Mouse (Mus musculus) G1E (cell line): ENCODE measurements around the gene Pld6. TPM values are rescaled to one million over a fixed set of nuclear protein-coding genes. Genes with fewer than 3 reads are reported as not detected.
A peak's percentile ranks its signal among the peaks of the same experiment; 100 is the strongest.
"Not testable (repeated sequence)": the region's sequence is repeated elsewhere in the genome, so short reads cannot be mapped to it uniquely, and the experiment has no call there.

Source experiments
- ATAC-seq: 2 replicates; pipeline ENCODE4 v1.8.0; 2016; ENCODE audit warnings: mild to moderate bottlenecking; ENCODE audit not compliant: insufficient number of reproducible peaks, poor library complexity, low FRiP score, severe bottlenecking; ENCODE audit errors: extremely low read depth
- DNase-seq: peaks from one replicate; pipeline ENCODE4 v3.0.0; 2012; ENCODE audit warnings: low spot score
- H3K27me3 ChIP-seq: 2 replicates; pipeline ENCODE4 v1.6.1; 2012; ENCODE audit warnings: mild to moderate bottlenecking, low read length, inconsistent platforms; ENCODE audit not compliant: insufficient read depth
- H3K36me3 ChIP-seq: replicated peaks from 2 replicates; pipeline ENCODE3; 2012; ENCODE audit warnings: mild to moderate bottlenecking, inconsistent platforms
- H3K4me1 ChIP-seq: 2 replicates; pipeline ENCODE4 v1.6.1; 2012; ENCODE audit warnings: low read depth, low read length, inconsistent platforms, mixed read lengths; ENCODE audit not compliant: insufficient read depth
- H3K4me3 ChIP-seq: 2 replicates; pipeline ENCODE4 v1.5.1; 2012; ENCODE audit warnings: low read depth, mild to moderate bottlenecking, inconsistent platforms, low read length, moderate library complexity, mixed read lengths
- H3K9me3 ChIP-seq: replicated peaks from 2 replicates; pipeline ENCODE4 v1.6.1; 2012; ENCODE audit warnings: inconsistent platforms
- CTCF ChIP-seq: IDR thresholded peaks from 2 replicates; pipeline ENCODE4 v1.5.1; 2012; ENCODE audit warnings: low read depth, low read length, inconsistent platforms, mixed read lengths
- GATA1 ChIP-seq: IDR thresholded peaks from 2 replicates; pipeline ENCODE4 v1.6.1; 2012; ENCODE audit warnings: borderline replicate concordance, low read length, inconsistent platforms, mixed read lengths
- GATA2 ChIP-seq: IDR thresholded peaks from 2 replicates; pipeline ENCODE4 v1.6.1; 2012; ENCODE audit warnings: low read depth, low read length, inconsistent platforms, borderline replicate concordance
- POLR2AphosphoS5 ChIP-seq: IDR thresholded peaks from 2 replicates; pipeline ENCODE4 v1.6.1; 2012; ENCODE audit warnings: low read depth, low read length, inconsistent platforms; ENCODE audit not compliant: insufficient replicate concordance
- TAL1 ChIP-seq: conservative IDR thresholded peaks from 2 replicates; pipeline ENCODE4 v1.6.1; 2012; ENCODE audit warnings: low read depth, low read length, inconsistent platforms, mixed read lengths
- polyA plus RNA-seq: library from polyadenylated mRNA; stranded (reverse); fragments of >175 nt; gene quantifications from 2 replicates; pipeline ENCODE4 v1.2.3, GENCODE M21; 2012
- total RNA-seq, 2 experiments: library from RNA; stranded (forward) in 1 of 2; stranded (reverse) in 1 of 2; fragments of 200-1000 nt in 1 of 2; fragments of >200 nt in 1 of 2; fragmentation: Nextera tagmentation in 1 of 2; gene quantifications; 2 replicates each; pipeline ENCODE4 v1.2.3; 2014 to 2017

Gene Pld6
- total and polyA plus RNA-seq, 3 experiments: not detected

DNA sequence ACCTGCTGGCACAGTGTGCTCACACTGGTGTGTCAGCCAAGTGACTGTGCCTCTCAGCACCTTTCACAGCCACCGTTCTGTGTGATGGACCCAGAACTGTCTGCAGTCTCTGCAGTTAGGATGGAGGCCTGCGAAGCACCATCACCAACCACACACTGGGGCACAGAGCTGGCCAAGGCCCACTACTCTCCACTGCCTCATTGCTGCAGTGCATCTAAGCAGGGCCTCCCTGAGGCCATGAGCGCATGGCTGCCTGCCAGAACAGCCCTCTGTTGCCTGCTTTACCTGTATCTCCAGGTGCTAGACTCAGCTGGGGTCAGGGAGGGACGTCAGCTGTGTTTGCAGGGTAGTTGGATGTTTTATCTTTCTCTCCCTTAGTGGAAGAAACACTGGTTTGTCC lies 43.1 kb downstream of the Pld6 start:
- Histone ChIP-seq H3K4me3 (no peak overlapping the region), H3K4me1 (peaks cover 8% of the 10 kb centered on the region), H3K36me3 (peaks cover 81% of the 10 kb centered on the region), H3K27me3 (no peaks in the 10 kb centered on the region), H3K9me3 (no peaks in the 10 kb centered on the region)
- TF ChIP-seq GATA2: no peak
- no peak for TF ChIP-seq POLR2AphosphoS5
- no peak for TF ChIP-seq CTCF
- no peak for TF ChIP-seq GATA1
- no peak for TF ChIP-seq TAL1
- ATAC-seq: no peak
- DNase-seq: no peak

- no peak for DNase-seq
- Histone ChIP-seq H3K36me3 (peaks cover 81% of the 10 kb centered on the region), H3K4me1 (peaks cover 12% of the 10 kb centered on the region), H3K9me3 (no peaks in the 10 kb centered on the region), H3K27me3 (no peaks in the 10 kb centered on the region), H3K4me3 (no peak overlapping the region)
- ATAC-seq: no peak
- TF ChIP-seq CTCF: no peak
- TF ChIP-seq GATA2: no peak
- no peak for TF ChIP-seq POLR2AphosphoS5
- no peak for TF ChIP-seq GATA1
- no peak for TF ChIP-seq TAL1
These were observed 43.7 kb downstream of the Pld6 start for GRCm38 (mm10) chr11:59743712-59744111.

DNA sequence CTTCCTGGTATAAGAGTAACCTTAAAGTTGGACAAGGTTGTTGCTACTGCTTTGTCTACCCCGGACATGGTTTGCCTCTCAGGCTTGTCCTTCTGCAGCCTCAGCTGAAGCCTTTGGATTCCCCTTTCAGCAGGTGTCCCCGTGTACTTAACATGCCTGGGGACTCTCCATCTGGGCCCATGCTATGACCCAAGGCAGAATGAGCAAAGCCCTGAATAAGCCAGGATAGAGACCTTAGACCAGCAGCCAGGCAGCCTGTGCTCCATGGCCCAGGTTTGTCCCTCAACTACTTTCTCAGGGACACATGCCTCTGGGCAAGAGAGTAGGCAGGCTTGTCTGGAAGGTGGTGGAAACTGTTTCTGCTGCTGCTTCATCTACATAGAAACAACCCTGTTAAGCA lies 44.1 kb downstream of the Pld6 start:
- no peak for DNase-seq
- Histone ChIP-seq H3K27me3 (no peaks in the 10 kb centered on the region), H3K9me3 (no peaks in the 10 kb centered on the region), H3K36me3 (peaks cover 82% of the 10 kb centered on the region), H3K4me3 (no peak overlapping the region), H3K4me1 (peaks cover 12% of the 10 kb centered on the region)
- TF ChIP-seq TAL1: no peak
- no peak for TF ChIP-seq GATA2
- TF ChIP-seq POLR2AphosphoS5: no peak
- ATAC-seq: no peak

DNA sequence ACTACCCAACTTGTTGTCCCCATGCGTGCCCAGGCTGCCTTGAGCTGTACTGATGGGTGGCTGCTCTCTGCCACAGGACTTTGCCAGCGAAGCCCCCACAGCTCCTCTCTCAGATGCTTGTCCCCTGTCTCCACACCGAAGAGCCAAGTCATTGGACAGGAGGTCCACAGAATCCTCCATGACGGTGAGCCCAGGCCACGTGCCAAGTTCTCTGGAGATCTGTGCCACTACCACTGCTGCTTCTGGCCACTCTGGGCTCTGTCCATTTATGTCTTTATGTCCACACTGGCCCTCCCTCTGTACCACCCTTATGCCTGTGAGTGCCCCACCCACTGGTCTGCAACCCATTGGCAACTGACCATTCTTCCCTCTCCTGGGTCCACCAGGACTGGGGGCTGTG lies 45.5 kb downstream of the Pld6 start:
- Histone ChIP-seq H3K36me3 (peaks cover 89% of the 10 kb centered on the region), H3K9me3 (no peaks in the 10 kb centered on the region)
- TF ChIP-seq GATA1: no peak
- TF ChIP-seq TAL1: no peak
- no peak for TF ChIP-seq CTCF
- no peak for TF ChIP-seq GATA2
- TF ChIP-seq POLR2AphosphoS5: no peak

GRCm38 (mm10) chr11:59739996-59740395 lies 47.4 kb downstream of the Pld6 start:
- TF ChIP-seq TAL1 (no peak), POLR2AphosphoS5 (no peak), GATA1 (no peak), GATA2 (no peak), CTCF (no peak)
- Histone ChIP-seq H3K36me3 (peaks cover 100% of the 10 kb centered on the region), H3K4me1 (peaks cover 12% of the 10 kb centered on the region), H3K9me3 (no peaks in the 10 kb centered on the region), H3K27me3 (no peaks in the 10 kb centered on the region), H3K4me3 (no peak overlapping the region)
- DNase-seq: peak; percentile 28
- no peak; the same call in 1 of the 2 replicates for ATAC-seq

More for the DNA sequence above, 45.5 kb downstream of the Pld6 start:
- Histone ChIP-seq H3K27me3 (no peaks in the 10 kb centered on the region), H3K4me3 (no peak overlapping the region), H3K4me1 (peaks cover 12% of the 10 kb centered on the region)
- DNase-seq (no peak), ATAC-seq (no peak)

DNA sequence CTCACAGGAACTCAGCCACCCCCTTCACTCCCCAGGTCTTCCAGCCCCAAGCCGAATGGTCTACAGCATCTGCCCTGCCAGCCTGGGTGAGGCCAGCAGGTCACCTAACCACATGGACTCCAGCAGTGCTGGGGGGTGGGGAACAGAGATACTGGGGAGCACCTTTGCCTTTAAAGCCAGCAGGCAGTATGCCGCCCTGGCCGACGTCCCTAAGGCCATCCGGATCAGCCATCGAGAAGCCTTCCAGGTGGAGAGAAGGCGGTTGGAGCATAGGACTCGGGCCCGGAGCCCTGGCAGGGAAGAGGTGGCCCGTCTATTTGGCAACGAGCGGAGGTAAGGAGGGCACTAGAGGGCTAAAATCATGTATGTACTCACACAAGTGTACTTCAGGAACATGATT lies 50.2 kb downstream of the Pld6 start:
- TF ChIP-seq GATA2 (no peak), CTCF (no peak), GATA1 (no peak), POLR2AphosphoS5 (no peak), TAL1 (no peak)
- Histone ChIP-seq H3K4me3 (no peak overlapping the region), H3K27me3 (no peaks in the 10 kb centered on the region), H3K9me3 (no peaks in the 10 kb centered on the region), H3K4me1 (peaks cover 12% of the 10 kb centered on the region), H3K36me3 (peaks cover 94% of the 10 kb centered on the region)
- DNase-seq (no peak), ATAC-seq (no peak)

DNA sequence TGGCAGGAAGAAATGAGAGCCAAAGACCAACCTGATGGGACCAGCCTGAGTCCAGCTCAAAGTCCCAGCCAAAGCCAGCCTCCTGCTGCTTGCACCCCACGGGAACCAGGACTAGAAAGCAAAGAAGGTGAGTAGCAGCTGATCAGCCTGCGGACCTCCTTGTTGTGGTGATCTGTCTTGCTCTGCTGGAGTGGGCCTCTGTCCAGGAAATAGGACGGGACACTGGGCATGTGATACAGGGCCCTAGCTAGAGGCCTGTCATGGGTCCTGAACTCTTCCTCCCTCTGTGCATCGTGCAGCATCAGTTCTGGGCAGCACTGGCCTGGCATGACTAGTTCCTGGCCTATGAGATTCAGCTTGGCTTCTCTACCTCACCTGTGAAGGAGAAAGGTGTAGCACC lies 51.5 kb downstream of the Pld6 start:
- Histone ChIP-seq H3K36me3 (peaks cover 94% of the 10 kb centered on the region), H3K4me1 (peaks cover 12% of the 10 kb centered on the region)
- DNase-seq, ATAC-seq, H3K9me3 ChIP-seq, H3K27me3 ChIP-seq, H3K4me3 ChIP-seq: not testable (repeated sequence)
